Comparison of ENCODE assay signal across 8 mouse cellular contexts in the genomic region with DNA sequence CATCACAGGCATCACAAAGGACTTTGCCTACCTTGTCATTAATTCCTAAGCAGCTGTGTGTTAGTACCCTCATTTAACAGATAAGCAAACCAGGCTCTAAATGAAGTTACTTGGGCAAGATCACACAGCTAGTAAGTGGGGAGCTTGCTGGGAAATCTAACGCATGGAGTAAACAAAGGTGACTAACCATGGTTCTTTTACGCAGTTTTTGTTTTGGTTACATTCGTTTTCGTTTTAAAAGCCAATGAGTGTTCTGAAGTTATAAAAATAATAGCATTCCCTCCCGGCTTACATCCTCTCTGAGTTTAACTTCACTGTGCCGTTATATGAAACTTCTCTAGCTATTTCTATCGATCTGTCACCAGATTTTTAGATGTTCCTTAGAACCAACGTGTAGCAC. TPM values are rescaled to one million over a fixed set of nuclear protein-coding genes. Genes with fewer than 3 reads are reported as not detected.
DNase-seq lines count a peak whose midpoint lies in the region; ATAC-seq and TF ChIP-seq lines count a peak whose summit lies in the region.

No protein-coding gene starts in this region.

- 16% methylated on average over 8 of the region's 8 CpGs for WGBS in forebrain, embryonic 11.5 days
- 9% methylated on average over 8 of the region's 8 CpGs for WGBS in limb, embryonic 13.5 days

- H3K27ac ChIP-seq in left cerebral cortex, adult 2 months = no peak overlapping the region
- H3K27ac ChIP-seq in forebrain, embryonic 11.5 days (ENCODE audit: low read depth, low read length) = no peak overlapping the region
- H3K27ac ChIP-seq in limb, embryonic 13.5 days = no peak overlapping the region

- peaks cover 5% of the 10 kb centered on the region; the same call in 1 of the 2 replicates for H3K27me3 ChIP-seq in forebrain, embryonic 11.5 days (ENCODE audit: control insufficient read depth, insufficient read depth, low read length)
- H3K27me3 ChIP-seq in limb, embryonic 13.5 days = peaks cover 35% of the 10 kb centered on the region
- H3K27me3 ChIP-seq in splenic B cell, adult 2 months (ENCODE audit: control insufficient read depth, insufficient read depth, low read length, poor library complexity, severe bottlenecking) = no peaks in the 10 kb centered on the region; the same call in 1 of the 2 replicates

- no peaks in the 10 kb centered on the region for H3K36me3 ChIP-seq in forebrain, embryonic 11.5 days (ENCODE audit: control insufficient read depth, insufficient read depth, low read length)
- H3K36me3 ChIP-seq in limb, embryonic 13.5 days = no peaks in the 10 kb centered on the region
- no peaks in the 10 kb centered on the region for H3K36me3 ChIP-seq in splenic B cell, adult 2 months (ENCODE audit: control insufficient read depth, insufficient read depth, low read length, poor library complexity, severe bottlenecking)

- H3K4me3 ChIP-seq in left cerebral cortex, adult 2 months = peak overlapping the region; percentile 57
- H3K4me3 ChIP-seq in forebrain, embryonic 11.5 days (ENCODE audit: low read depth, low read length) = peak overlapping the region; percentile 46
- H3K4me3 ChIP-seq in limb, embryonic 13.5 days = peak overlapping the region; percentile 56

- no peaks in the 10 kb centered on the region; the same call in 1 of the 2 replicates for H3K4me1 ChIP-seq in forebrain, embryonic 11.5 days (replicated peaks; ENCODE audit: control insufficient read depth, insufficient read depth, low read length)
- peaks cover 17% of the 10 kb centered on the region for H3K4me1 ChIP-seq in limb, embryonic 13.5 days

- H3K4me2 ChIP-seq in forebrain, embryonic 11.5 days (ENCODE audit: low read depth, low read length, severe bottlenecking) = peak overlapping the region; percentile 80
- peak overlapping the region; percentile 91 for H3K4me2 ChIP-seq in limb, embryonic 13.5 days (replicated peaks)

- no peak for ATAC-seq in forebrain, embryonic 11.5 days (replicated peaks; ENCODE audit: low FRiP score)
- ATAC-seq in limb, embryonic 13.5 days (ENCODE audit: low FRiP score, low read depth) = no peak

- peak overlapping the region; percentile 62; the same call in 1 of the 2 replicates for H3K9ac ChIP-seq in forebrain, embryonic 11.5 days (ENCODE audit: low read length)
- no peak overlapping the region for H3K9ac ChIP-seq in limb, embryonic 13.5 days

- no peak for TF ChIP-seq CTCF in left cerebral cortex, adult 2 months (IDR thresholded peaks at IDR 0.05)

- no peaks in the 10 kb centered on the region for H3K9me3 ChIP-seq in forebrain, embryonic 11.5 days (ENCODE audit: control insufficient read depth, low read length)
- H3K9me3 ChIP-seq in limb, embryonic 13.5 days = no peaks in the 10 kb centered on the region

- DNase-seq in left cerebral cortex, adult 2 months (ENCODE audit: extremely low spot score in 1 of 2, low spot score in 2 of 2) = no peak
- DNase-seq in left cerebral cortex, postnatal 10 days (ENCODE audit: extremely low spot score in 1 of 2, low spot score in 2 of 2) = no peak
- no peak for DNase-seq in forebrain, embryonic 11.5 days (ENCODE audit: low spot score)
- DNase-seq in splenic B cell, adult 2 months (ENCODE audit: low read depth, low spot score) = peak; percentile 15
- no peak for DNase-seq in urinary bladder, postnatal 25 days (ENCODE audit: low spot score)
- DNase-seq in retina, postnatal 1 day = no peak
- no peak for DNase-seq in adrenal gland, adult 8-10 months

- intact Hi-C loops in left cerebral cortex, adult 2 months (cut with DNase I) = no loop called here
- intact Hi-C loops in left cerebral cortex, postnatal 10 days (cut with DNase I) = no loop called here

RNA-seq across cellular contexts. Expression of a gene that starts 10.9 kb away (rescaled TPM):
- total RNA-seq in left cerebral cortex, adult 2 months (2021) = 10 to 100 TPM; 23.2 to 28.3 TPM
- total RNA-seq in left cerebral cortex, postnatal 10 days (2021) = 10 to 100 TPM; 26.6 to 27.9 TPM
- polyA plus RNA-seq in forebrain, embryonic 11.5 days (2014; fragmentation: Nextera tagmentation; extraction: Ambion mirVana) = 90.7 and 91.8 TPM in 2 replicates
- polyA plus RNA-seq in limb, embryonic 13.5 days (2015; fragmentation: Nextera tagmentation; extraction: Ambion mirVana) = 57.9 and 64.0 TPM in 2 replicates
- 10 to 100 TPM; 39.0 to 50.4 (median 46.1) TPM for total RNA-seq in adrenal gland, adult 8-10 months (2022)

RNA-seq across cellular contexts. Expression of a gene that starts 19.8 kb away (rescaled TPM):
- 10 to 100 TPM; 33.4 to 34.0 TPM for total RNA-seq in left cerebral cortex, adult 2 months (2021)
- 10 to 100 TPM; 28.6 to 31.7 TPM for total RNA-seq in left cerebral cortex, postnatal 10 days (2021)
- 33.6 and 35.4 TPM in 2 replicates for polyA plus RNA-seq in forebrain, embryonic 11.5 days (2014; fragmentation: Nextera tagmentation; extraction: Ambion mirVana)
- 24.5 and 24.9 TPM in 2 replicates for polyA plus RNA-seq in limb, embryonic 13.5 days (2015; fragmentation: Nextera tagmentation; extraction: Ambion mirVana)
- total RNA-seq in adrenal gland, adult 8-10 months (2022) = 10 to 100 TPM; 42.8 to 53.9 (median 47.1) TPM
